Mouse (Mus musculus) CH12.LX (cell line): Measurements from ENCODE around the gene Acyp1. TPM values are rescaled to one million over a fixed set of nuclear protein-coding genes. Genes with fewer than 3 reads are reported as not detected.

Experiments used
- DNase-seq: peaks from one replicate; pipeline ENCODE4 v3.0.0-alpha.2; 2013; ENCODE audit errors: extremely low read depth
- H3K27ac ChIP-seq: 2 replicates; pipeline ENCODE4 v1.5.1; 2012; ENCODE audit warnings: low read depth, mild to moderate bottlenecking, control low read depth, moderate library complexity; ENCODE audit not compliant: insufficient read depth
- H3K27me3 ChIP-seq: replicated peaks from 2 replicates; pipeline ENCODE3; 2012; ENCODE audit warnings: inconsistent platforms
- H3K36me3 ChIP-seq, 2 experiments: replicated peaks in 1 of 2; 2 replicates each; pipeline versions ENCODE3 to v1.6.1; 2012; ENCODE audit warnings: inconsistent platforms in 1 of 2, low read length in 1 of 2, mild to moderate bottlenecking in 1 of 2, mixed read lengths in 1 of 2, moderate library complexity in 1 of 2; ENCODE audit not compliant: control insufficient read depth in 1 of 2, insufficient read depth in 1 of 2
- H3K4me1 ChIP-seq, 2 experiments: 2 replicates each; pipeline ENCODE4 v1.6.1; 2012; ENCODE audit warnings: inconsistent platforms in 1 of 2, moderate library complexity in 1 of 2; ENCODE audit not compliant: insufficient read depth in 2 of 2, control insufficient read depth in 1 of 2
- H3K4me2 ChIP-seq: 2 replicates; pipeline ENCODE4 v1.6.1; 2012; ENCODE audit warnings: low read depth, mild to moderate bottlenecking, control low read depth; ENCODE audit not compliant: poor library complexity, insufficient read depth, severe bottlenecking
- H3K4me3 ChIP-seq, 3 experiments: fragments of 150-350 bp in 1 of 3; sonication (generic) in 1 of 3; replicated peaks in 1 of 3; 2 replicates each; pipeline versions ENCODE3 to v1.5.1; 2011 to 2012; ENCODE audit warnings: low read depth in 2 of 3, low read length in 2 of 3, mild to moderate bottlenecking in 2 of 3, moderate library complexity in 2 of 3, control low read depth in 1 of 3, improper control_type of control experiment in 1 of 3, inconsistent platforms in 1 of 3, mixed read lengths in 1 of 3; ENCODE audit not compliant: poor library complexity in 1 of 3
- H3K79me2 ChIP-seq: replicated peaks from 2 replicates; pipeline ENCODE4 v1.6.1; 2012; ENCODE audit warnings: mild to moderate bottlenecking, moderate library complexity; ENCODE audit not compliant: control insufficient read depth, poor library complexity, insufficient read depth, severe bottlenecking; ENCODE audit errors: extremely low read depth
- H3K9ac ChIP-seq: 2 replicates; pipeline ENCODE4 v1.6.1; 2012; ENCODE audit warnings: low read depth, mild to moderate bottlenecking, control low read depth, moderate library complexity; ENCODE audit not compliant: insufficient read depth
- H3K9me3 ChIP-seq: replicated peaks from 2 replicates; pipeline ENCODE3; 2012; ENCODE audit warnings: low read length, inconsistent platforms, mixed read lengths
- BHLHE40 ChIP-seq: IDR thresholded peaks from 2 replicates; pipeline ENCODE4 v1.6.1; 2011; ENCODE audit warnings: mild to moderate bottlenecking, low read depth, low read length, improper control_type of control experiment
- CHD2 ChIP-seq: IDR thresholded peaks from 2 replicates; pipeline ENCODE4 v1.6.1; 2011; ENCODE audit warnings: low read length, improper control_type of control experiment
- CTCF ChIP-seq, 2 experiments: IDR thresholded peaks in 1 of 2; conservative IDR thresholded peaks in 1 of 2; 2 replicates each; pipeline ENCODE4 v1.5.1; 2011 to 2012; ENCODE audit warnings: low read depth in 2 of 2, low read length in 2 of 2, improper control_type of control experiment in 1 of 2, inconsistent platforms in 1 of 2, mild to moderate bottlenecking in 1 of 2, moderate library complexity in 1 of 2
- ELF1 ChIP-seq: IDR thresholded peaks from 2 replicates; pipeline ENCODE4 v1.6.1; 2014; ENCODE audit warnings: low read depth, mild to moderate bottlenecking, inconsistent platforms, low read length, improper control_type of control experiment
- EP300 ChIP-seq: IDR thresholded peaks from 2 replicates; pipeline ENCODE4 v1.6.1; 2011; ENCODE audit warnings: low read length, improper control_type of control experiment
- GABPA ChIP-seq: IDR thresholded peaks from 2 replicates; pipeline ENCODE4 v1.6.1; 2012; ENCODE audit warnings: low read depth, low read length, improper control_type of control experiment, inconsistent platforms; ENCODE audit not compliant: insufficient replicate concordance
- IRF4 ChIP-seq: IDR thresholded peaks from 2 replicates; pipeline ENCODE4 v1.6.1; 2014; ENCODE audit warnings: low read depth, mild to moderate bottlenecking, inconsistent platforms, low read length, improper control_type of control experiment
- MAFK ChIP-seq: IDR thresholded peaks from 2 replicates; pipeline ENCODE4 v1.6.1; 2011; ENCODE audit warnings: low read length, improper control_type of control experiment; ENCODE audit not compliant: insufficient replicate concordance
- MAX ChIP-seq: IDR thresholded peaks from 2 replicates; pipeline ENCODE4 v1.6.1; 2011; ENCODE audit warnings: low read length, improper control_type of control experiment
- MAZ ChIP-seq: IDR thresholded peaks from 2 replicates; pipeline ENCODE4 v1.6.1; 2012; ENCODE audit warnings: low read depth, mild to moderate bottlenecking, inconsistent platforms, low read length, improper control_type of control experiment, moderate library complexity
- MEF2A ChIP-seq: IDR thresholded peaks from 2 replicates; pipeline ENCODE4 v1.6.1; 2014; ENCODE audit warnings: low read depth, mild to moderate bottlenecking, inconsistent platforms, low read length, improper control_type of control experiment, borderline replicate concordance
- MXI1 ChIP-seq: IDR thresholded peaks from 2 replicates; pipeline ENCODE4 v1.6.1; 2011; ENCODE audit warnings: mild to moderate bottlenecking, low read depth, low read length, improper control_type of control experiment
- NELFE ChIP-seq: IDR thresholded peaks from 2 replicates; pipeline ENCODE4 v1.6.1; 2011; ENCODE audit warnings: low read depth, low read length, improper control_type of control experiment
- NRF1 ChIP-seq: IDR thresholded peaks from 2 replicates; pipeline ENCODE4 v1.6.1; 2014; ENCODE audit warnings: low read depth, mild to moderate bottlenecking, inconsistent platforms, low read length, improper control_type of control experiment, moderate library complexity
- POLR2A ChIP-seq: IDR thresholded peaks from 2 replicates; pipeline ENCODE4 v1.6.1; 2011; ENCODE audit warnings: low read depth, mild to moderate bottlenecking, improper control_type of control experiment, low read length
- POLR2AphosphoS2 ChIP-seq: IDR thresholded peaks from 2 replicates; pipeline ENCODE4 v1.6.1; 2011; ENCODE audit warnings: low read depth, low read length, improper control_type of control experiment
- RAD21 ChIP-seq: IDR thresholded peaks from 2 replicates; pipeline ENCODE4 v1.6.1; 2011; ENCODE audit warnings: low read depth, mild to moderate bottlenecking, low read length, improper control_type of control experiment, moderate library complexity
- SMC3 ChIP-seq: IDR thresholded peaks from 2 replicates; pipeline ENCODE4 v1.6.1; 2011; ENCODE audit warnings: low read depth, low read length, improper control_type of control experiment
- TBP ChIP-seq: conservative IDR thresholded peaks from 2 replicates; pipeline ENCODE4 v1.6.1; 2011; ENCODE audit warnings: low read depth, low read length, improper control_type of control experiment
- TCF12 ChIP-seq: IDR thresholded peaks from 2 replicates; pipeline ENCODE4 v1.6.1; 2014; ENCODE audit warnings: low read depth, mild to moderate bottlenecking, inconsistent platforms, low read length, improper control_type of control experiment
- UBTF ChIP-seq: IDR thresholded peaks from 2 replicates; pipeline ENCODE4 v1.6.1; 2012; ENCODE audit warnings: low read depth, mild to moderate bottlenecking, inconsistent platforms, low read length, improper control_type of control experiment, moderate library complexity
- USF1 ChIP-seq: IDR thresholded peaks from 2 replicates; pipeline ENCODE4 v1.6.1; 2014; ENCODE audit warnings: low read depth, mild to moderate bottlenecking, inconsistent platforms, low read length, improper control_type of control experiment
- ZKSCAN1 ChIP-seq: IDR thresholded peaks from 2 replicates; pipeline ENCODE4 v1.6.1; 2012; ENCODE audit warnings: low read depth, inconsistent platforms, low read length, improper control_type of control experiment, borderline replicate concordance
- ZMIZ1 ChIP-seq: IDR thresholded peaks from 2 replicates; pipeline ENCODE4 v1.6.1; 2012; ENCODE audit warnings: low read depth, mild to moderate bottlenecking, inconsistent platforms, low read length, improper control_type of control experiment
- ZNF384 ChIP-seq: IDR thresholded peaks from 2 replicates; pipeline ENCODE4 v1.6.1; 2012; ENCODE audit warnings: low read depth, low read length, improper control_type of control experiment, inconsistent platforms
- dilution Hi-C: fragments of 300-500 bp; cut with MboI; formaldehyde crosslinking; loops from 2 replicates; pipeline ENCODE4 v1.14.3; 2020; ENCODE audit warnings: low sequenced_read_pairs; ENCODE audit not compliant: extremely low pct_unique_long_range_greater_than_20kb, extremely low pct_ligation_motif_present
- in situ Hi-C: fragments of 300-500 bp; cut with MboI; formaldehyde crosslinking; loops from 3 replicates; pipeline ENCODE4 v1.14.3; 2019; ENCODE audit warnings: low sequenced_read_pairs, low pct_ligation_motif_present, low pct_unique_long_range_greater_than_20kb, mixed read lengths
- polyA plus RNA-seq: library from polyadenylated mRNA; unstranded; fragments of >175 nt; gene quantifications from 2 replicates; pipeline ENCODE4 v1.2.1, GENCODE M21; 2012; ENCODE audit warnings: low read depth; ENCODE audit not compliant: insufficient read length
- total RNA-seq, 2 experiments: library from RNA; depleted of rRNA; stranded (reverse); fragments of 300-350 nt in 1 of 2; fragments of >200 nt in 1 of 2; gene quantifications; 2 replicates each; pipeline ENCODE4 v1.2.3; 2012 to 2014

The Acyp1 gene
- total and polyA plus RNA-seq, 3 experiments, result 15.3 to 37.2 (median 27.5) TPM

- H3K4me2 ChIP-seq, result no peak overlapping the region
- H3K9me3 ChIP-seq, result peaks cover 5% of the 10 kb centered on the region
- no peak overlapping the region for H3K9ac ChIP-seq
- DNase-seq, result no peak
- H3K4me1 ChIP-seq, result peaks cover 7 to 30% of the 10 kb centered on the region in 2 experiments; a peak in 3 of 4 replicates
- no peak for TF ChIP-seq BHLHE40
- TF ChIP-seq UBTF, result no peak
- no peak for TF ChIP-seq NELFE
- no peak for TF ChIP-seq MEF2A
- TF ChIP-seq IRF4, result no peak
- TF ChIP-seq RAD21, result peak; percentile 61
- no peak for TF ChIP-seq ZNF384
- TF ChIP-seq CTCF (conservative IDR thresholded peaks at IDR 0.05 in 1 of 2, IDR thresholded peaks at IDR 0.05 in 1 of 2; ENCODE audit: low read depth in 2 of 2, low read length in 2 of 2), result peak; percentile 27 to 62; a peak in 2 of 4 replicates
- no peak for TF ChIP-seq MAX
- TF ChIP-seq MAZ, result no peak
- no peak for TF ChIP-seq EP300
- no peak for TF ChIP-seq ELF1
- TF ChIP-seq SMC3, result peak; percentile 53
- no peak for TF ChIP-seq POLR2A
- no peak for TF ChIP-seq ZKSCAN1
- TF ChIP-seq TBP, result no peak
- TF ChIP-seq NRF1, result no peak
- TF ChIP-seq GABPA, result no peak
- no peak for TF ChIP-seq MAFK
- TF ChIP-seq, all 38 proteins: peak for 3
- Histone ChIP-seq H3K4me3 (no peak overlapping the region), H3K27me3 (peaks cover 13% of the 10 kb centered on the region), H3K79me2 (no peaks in the 10 kb centered on the region), H3K27ac (no peak overlapping the region), H3K36me3 (no peaks in the 10 kb centered on the region)
- dilution Hi-C loops (no loop called here), in situ Hi-C loops (no loop called here)
These were observed 1.3 kb downstream of the Acyp1 start for GRCm38 (mm10) chr12:85286941-85287340.

GRCm38 (mm10) chr12:85284996-85285395, 3.2 kb downstream of the Acyp1 start:
- H3K9ac ChIP-seq, result no peak overlapping the region
- no peak overlapping the region for H3K4me3 ChIP-seq
- peaks cover 7% of the 10 kb centered on the region for H3K27me3 ChIP-seq
- no peak overlapping the region for H3K4me2 ChIP-seq
- H3K27ac ChIP-seq, result no peak overlapping the region
- dilution Hi-C loops, result no loop called here
- H3K36me3 ChIP-seq, result no peaks in the 10 kb centered on the region
- no peak for DNase-seq
- peaks cover 5 to 37% of the 10 kb centered on the region in 2 experiments; a peak in 3 of 4 replicates for H3K4me1 ChIP-seq
- TF ChIP-seq POLR2AphosphoS2 (no peak), SMC3 (no peak), MAFK (no peak), USF1 (no peak), TCF12 (no peak), ZMIZ1 (no peak), MXI1 (no peak), CHD2 (no peak), ELF1 (no peak), MAZ (no peak), NELFE (no peak), EP300 (no peak)
- H3K9me3 ChIP-seq, result peaks cover 5% of the 10 kb centered on the region
- in situ Hi-C loops, result no loop called here
- H3K79me2 ChIP-seq, result no peaks in the 10 kb centered on the region
